Mouse (Mus musculus) layer of hippocampus, postnatal 10 days (tissue): ENCODE measurements around the gene Atp8a1. TPM values are rescaled to one million over a fixed set of nuclear protein-coding genes. Genes with fewer than 3 reads are reported as not detected.

Experiments used
- DNase-seq, 2 experiments: peaks; one replicate each; pipeline ENCODE4 v3.0.0; 2021; ENCODE audit warnings: low spot score in 2 of 2
- total RNA-seq, 2 experiments: library from RNA; stranded (reverse); gene quantifications; 2 replicates each; pipeline ENCODE4 v1.2.3; 2021

The Atp8a1 gene
- total RNA-seq, 2 experiments from 2014 or later = 130 to 147 TPM

GRCm38 (mm10) chr5:67634339-67634738, 212.9 kb downstream of the Atp8a1 start:
- DNase-seq = no peak

GRCm38 (mm10) chr5:67633831-67634268, 213.4 kb downstream of the Atp8a1 start:
- DNase-seq = no peak

- no peak for DNase-seq
These were observed 214.0 kb downstream of the Atp8a1 start for GRCm38 (mm10) chr5:67633138-67633782.

- no peak for DNase-seq
These were observed 216.0 kb downstream of the Atp8a1 start for GRCm38 (mm10) chr5:67631261-67631660.

GRCm38 (mm10) chr5:67629861-67630260, 217.4 kb downstream of the Atp8a1 start:
- no peak for DNase-seq

- no peak for DNase-seq
These were observed 217.8 kb downstream of the Atp8a1 start for GRCm38 (mm10) chr5:67629440-67629839.

- DNase-seq = no peak
These were observed 218.9 kb downstream of the Atp8a1 start for GRCm38 (mm10) chr5:67628180-67628940.

- no peak for DNase-seq
These were observed 226.0 kb downstream of the Atp8a1 start for GRCm38 (mm10) chr5:67621230-67621629.

- DNase-seq = no peak
These were observed 237.8 kb downstream of the Atp8a1 start for GRCm38 (mm10) chr5:67609520-67609837.

- DNase-seq = peak in 1 of 2 experiments; percentile 7
These were observed 238.3 kb downstream of the Atp8a1 start for GRCm38 (mm10) chr5:67608674-67609519.

GRCm38 (mm10) chr5:67607804-67608673, 239.2 kb downstream of the Atp8a1 start, which contains the start of gene Shisa3:
Gene Shisa3 (plus strand): TSS chr5:67607882.
- DNase-seq = peak; percentile 29 to 42

- DNase-seq = peak; percentile 30 to 44
These were observed 240.1 kb downstream of the Atp8a1 start for GRCm38 (mm10) chr5:67606916-67607803.

- DNase-seq = no peak
These were observed 241.3 kb downstream of the Atp8a1 start for GRCm38 (mm10) chr5:67605951-67606350.

GRCm38 (mm10) chr5:67599935-67600334, 247.3 kb downstream of the Atp8a1 start:
- DNase-seq = no peak

- DNase-seq = no peak
These were observed 251.6 kb downstream of the Atp8a1 start for GRCm38 (mm10) chr5:67595629-67596028.

GRCm38 (mm10) chr5:67595070-67595469, 252.2 kb downstream of the Atp8a1 start:
- no peak for DNase-seq

- DNase-seq = no peak
These were observed 267.3 kb downstream of the Atp8a1 start for GRCm38 (mm10) chr5:67579725-67580633.

- no peak for DNase-seq
These were observed 271.5 kb downstream of the Atp8a1 start for GRCm38 (mm10) chr5:67575705-67576104.

GRCm38 (mm10) chr5:67574039-67574438, 273.2 kb downstream of the Atp8a1 start:
- no peak for DNase-seq
